In the genomic region with DNA sequence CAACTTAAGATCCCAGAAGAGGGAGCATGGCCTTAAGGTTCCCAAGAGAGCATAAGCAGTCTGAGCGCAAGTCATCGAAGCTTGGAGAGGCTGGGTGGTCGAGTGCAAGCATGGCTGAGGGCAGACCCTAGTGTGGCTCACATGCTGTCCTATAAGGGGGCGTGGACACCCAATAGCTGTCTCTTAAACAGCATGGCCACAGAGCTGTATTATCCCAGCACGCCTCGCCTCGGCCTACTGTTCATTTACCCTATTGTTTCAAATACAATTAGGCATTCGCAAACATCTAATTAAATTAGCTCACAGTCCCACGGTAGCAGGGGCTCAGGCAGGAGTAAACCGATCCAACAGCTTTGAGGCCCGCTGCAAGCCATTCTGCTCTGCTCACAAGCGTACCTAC, we compare ENCODE assay signal across 24 mouse cellular contexts. TPM values are rescaled to one million over a fixed set of nuclear protein-coding genes. Genes with fewer than 3 reads are reported as not detected.
DNase-seq lines count a peak whose midpoint lies in the region; ATAC-seq and TF ChIP-seq lines count a peak whose summit lies in the region.
"Had no signal": no experiment of that assay in that cellular context is flagged by ENCODE, and none has a peak within 500 bp of the region (broad histone marks: within the 10 kb centered on the region; RNA-seq: fewer than 3 reads in every experiment).

No protein-coding gene starts in this region.

- no peak for TF ChIP-seq CTCF in forebrain, postnatal 0 days (IDR thresholded peaks at IDR 0.05; ENCODE audit: low read depth)
- TF ChIP-seq CTCF in hindbrain, postnatal 0 days (IDR thresholded peaks at IDR 0.05; ENCODE audit: low read depth), result no peak

- H3K27me3 ChIP-seq in forebrain, embryonic 12.5 days, result no peaks in the 10 kb centered on the region
- H3K27me3 ChIP-seq in forebrain, postnatal 0 days (ENCODE audit: insufficient read depth, low read length), result no peaks in the 10 kb centered on the region
- H3K27me3 ChIP-seq in midbrain, embryonic 13.5 days, result no peaks in the 10 kb centered on the region
- H3K27me3 ChIP-seq in midbrain, embryonic 11.5 days (ENCODE audit: control insufficient read depth, insufficient read depth, low read length), result no peaks in the 10 kb centered on the region
- H3K27me3 ChIP-seq in forebrain, embryonic 14.5 days (replicated peaks; ENCODE audit: control insufficient read depth, insufficient read depth, low read length), result no peaks in the 10 kb centered on the region
- H3K27me3 ChIP-seq in hindbrain, postnatal 0 days (ENCODE audit: insufficient read depth, low read length), result no peaks in the 10 kb centered on the region
- H3K27me3 ChIP-seq: heart, embryonic 12.5 days; limb, embryonic 13.5 days; liver, embryonic 12.5 days; neural tube, embryonic 15.5 days had no signal

- peaks cover 23% of the 10 kb centered on the region for H3K4me1 ChIP-seq in forebrain, embryonic 12.5 days
- peaks cover 13% of the 10 kb centered on the region for H3K4me1 ChIP-seq in forebrain, postnatal 0 days (ENCODE audit: insufficient read depth)
- H3K4me1 ChIP-seq in midbrain, embryonic 13.5 days (replicated peaks), result peaks cover 24% of the 10 kb centered on the region
- H3K4me1 ChIP-seq in midbrain, embryonic 11.5 days (ENCODE audit: control insufficient read depth, insufficient read depth, low read length), result no peaks in the 10 kb centered on the region
- peaks cover 12% of the 10 kb centered on the region for H3K4me1 ChIP-seq in forebrain, embryonic 14.5 days (ENCODE audit: control insufficient read depth, insufficient read depth, low read length)
- no peaks in the 10 kb centered on the region for H3K4me1 ChIP-seq in hindbrain, postnatal 0 days (ENCODE audit: insufficient read depth, low read length)

- H3K9ac ChIP-seq in forebrain, embryonic 12.5 days, result no peak overlapping the region
- no peak overlapping the region for H3K9ac ChIP-seq in forebrain, postnatal 0 days
- H3K9ac ChIP-seq in midbrain, embryonic 13.5 days (replicated peaks), result no peak overlapping the region
- H3K9ac ChIP-seq in midbrain, embryonic 11.5 days (ENCODE audit: low read length), result no peak overlapping the region
- no peak overlapping the region for H3K9ac ChIP-seq in forebrain, embryonic 14.5 days (ENCODE audit: low read length)
- H3K9ac ChIP-seq in hindbrain, postnatal 0 days (replicated peaks; ENCODE audit: low read length), result no peak overlapping the region
- H3K9ac ChIP-seq: heart, embryonic 12.5 days; limb, embryonic 13.5 days; liver, embryonic 12.5 days; neural tube, embryonic 15.5 days had no signal

- H3K36me3 ChIP-seq in forebrain, embryonic 12.5 days (replicated peaks), result no peaks in the 10 kb centered on the region
- H3K36me3 ChIP-seq in forebrain, postnatal 0 days (ENCODE audit: insufficient read depth), result no peaks in the 10 kb centered on the region
- H3K36me3 ChIP-seq in midbrain, embryonic 13.5 days, result no peaks in the 10 kb centered on the region
- no peaks in the 10 kb centered on the region for H3K36me3 ChIP-seq in midbrain, embryonic 11.5 days (ENCODE audit: control insufficient read depth, insufficient read depth, low read length)
- H3K36me3 ChIP-seq in forebrain, embryonic 14.5 days (ENCODE audit: control insufficient read depth, insufficient read depth, low read length), result no peaks in the 10 kb centered on the region
- no peaks in the 10 kb centered on the region for H3K36me3 ChIP-seq in hindbrain, postnatal 0 days (ENCODE audit: insufficient read depth, low read length)
- H3K36me3 ChIP-seq: limb, embryonic 13.5 days; neural tube, embryonic 15.5 days had no signal

- 23% methylated on average over 12 of the region's 12 CpGs for WGBS in forebrain, embryonic 12.5 days
- 27% methylated on average over 12 of the region's 12 CpGs for WGBS in forebrain, postnatal 0 days
- 53% methylated on average over 12 of the region's 12 CpGs for WGBS in midbrain, embryonic 13.5 days
- WGBS in midbrain, embryonic 11.5 days, result 65% methylated on average over 12 of the region's 12 CpGs
- WGBS in forebrain, embryonic 14.5 days, result 15% methylated on average over 12 of the region's 12 CpGs
- WGBS in hindbrain, postnatal 0 days, result 44% methylated on average over 12 of the region's 12 CpGs

- ATAC-seq in forebrain, embryonic 12.5 days (ENCODE audit: low FRiP score), result peak; percentile 81
- ATAC-seq in forebrain, postnatal 0 days, result no peak
- ATAC-seq in midbrain, embryonic 13.5 days, result peak; percentile 53; the same call in 1 of the 2 replicates
- no peak for ATAC-seq in midbrain, embryonic 11.5 days (ENCODE audit: low FRiP score)
- ATAC-seq in forebrain, embryonic 14.5 days, result peak; percentile 57
- ATAC-seq in hindbrain, postnatal 0 days, result no peak
- ATAC-seq: CD4-positive, CD25-positive, alpha-beta regulatory T cell, adult 4 months; intestine, postnatal 0 days had no signal

- H3K4me3 ChIP-seq in forebrain, embryonic 12.5 days (replicated peaks), result no peak overlapping the region
- H3K4me3 ChIP-seq in forebrain, postnatal 0 days (ENCODE audit: low read depth, low read length), result no peak overlapping the region
- no peak overlapping the region for H3K4me3 ChIP-seq in midbrain, embryonic 13.5 days (replicated peaks)
- no peak overlapping the region for H3K4me3 ChIP-seq in midbrain, embryonic 11.5 days (ENCODE audit: low read depth, low read length)
- H3K4me3 ChIP-seq in forebrain, embryonic 14.5 days (ENCODE audit: low read depth, low read length), result no peak overlapping the region
- no peak overlapping the region for H3K4me3 ChIP-seq in hindbrain, postnatal 0 days (ENCODE audit: low read length)
- H3K4me3 ChIP-seq: heart, embryonic 12.5 days; layer of hippocampus, adult 2 months; limb, embryonic 13.5 days; liver, embryonic 12.5 days; neural tube, embryonic 15.5 days had no signal

- H3K4me2 ChIP-seq in forebrain, embryonic 12.5 days, result 0 out of 2 replicates have a peak overlapping the region, but pooled peaks have one; percentile 0
- no peak overlapping the region for H3K4me2 ChIP-seq in forebrain, postnatal 0 days (ENCODE audit: low read depth)
- no peak overlapping the region for H3K4me2 ChIP-seq in midbrain, embryonic 13.5 days (replicated peaks)
- no peak overlapping the region for H3K4me2 ChIP-seq in midbrain, embryonic 11.5 days
- H3K4me2 ChIP-seq in forebrain, embryonic 14.5 days (ENCODE audit: low read length), result no peak overlapping the region
- H3K4me2 ChIP-seq in hindbrain, postnatal 0 days (ENCODE audit: low read depth, low read length), result no peak overlapping the region
- H3K4me2 ChIP-seq: heart, embryonic 12.5 days; limb, embryonic 13.5 days; liver, embryonic 12.5 days; neural tube, embryonic 15.5 days had no signal

- H3K9me3 ChIP-seq in forebrain, embryonic 12.5 days, result no peaks in the 10 kb centered on the region
- no peaks in the 10 kb centered on the region for H3K9me3 ChIP-seq in forebrain, postnatal 0 days (ENCODE audit: low read length)
- H3K9me3 ChIP-seq in midbrain, embryonic 13.5 days, result 0 out of 2 replicates have a peak, but pooled peaks cover 2% of the 10 kb centered on the region
- no peaks in the 10 kb centered on the region for H3K9me3 ChIP-seq in midbrain, embryonic 11.5 days (ENCODE audit: control insufficient read depth, low read length)
- H3K9me3 ChIP-seq in forebrain, embryonic 14.5 days (replicated peaks; ENCODE audit: control insufficient read depth, low read length), result no peaks in the 10 kb centered on the region
- no peaks in the 10 kb centered on the region for H3K9me3 ChIP-seq in hindbrain, postnatal 0 days (ENCODE audit: low read length)
- H3K9me3 ChIP-seq: heart, embryonic 12.5 days; limb, embryonic 13.5 days; liver, embryonic 12.5 days; neural tube, embryonic 15.5 days had no signal

- no peak for DNase-seq in forebrain, postnatal 0 days
- DNase-seq in midbrain, embryonic 11.5 days (ENCODE audit: low spot score, missing footprints), result no peak
- peak; percentile 58 for DNase-seq in forebrain, embryonic 14.5 days (ENCODE audit: low spot score)
- DNase-seq in hindbrain, postnatal 0 days (ENCODE audit: low spot score), result peak; percentile 8
- DNase-seq in embryo, embryonic 10.5 days (ENCODE audit: low spot score), result no peak
- DNase-seq: adrenal gland, postnatal 36 days; cerebellum, adult 11 months; cerebellum, postnatal 10 days; gastrocnemius, postnatal 25 days; heart, adult 18-20 months; heart, postnatal 10 days; kidney, postnatal 25 days; layer of hippocampus, postnatal 36 days; lung, adult 18-20 months; lung, postnatal 10 days had no signal

- no peak overlapping the region for H3K27ac ChIP-seq in forebrain, embryonic 12.5 days
- H3K27ac ChIP-seq in forebrain, postnatal 0 days (ENCODE audit: low read depth, low read length), result no peak overlapping the region
- H3K27ac ChIP-seq in midbrain, embryonic 13.5 days, result no peak overlapping the region
- no peak overlapping the region for H3K27ac ChIP-seq in midbrain, embryonic 11.5 days (ENCODE audit: low read depth, low read length)
- H3K27ac ChIP-seq in forebrain, embryonic 14.5 days (ENCODE audit: low read depth, low read length), result no peak overlapping the region
- H3K27ac ChIP-seq in hindbrain, postnatal 0 days, result no peak overlapping the region
- H3K27ac ChIP-seq: layer of hippocampus, adult 2 months; limb, embryonic 13.5 days; liver, embryonic 12.5 days; neural tube, embryonic 15.5 days had no signal

RNA-seq across cellular contexts. Expression of a gene that starts 49.0 kb away (rescaled TPM):
- 6.7 and 6.9 TPM in 2 replicates for polyA plus RNA-seq in forebrain, embryonic 12.5 days (2016; fragmentation: Nextera tagmentation; extraction: Ambion mirVana)
- 2.4 and 3.5 TPM in 2 replicates for total RNA-seq in forebrain, postnatal 0 days (2014; rRNA removed)
- 1.8 and 2.0 TPM in 2 replicates for polyA plus RNA-seq in forebrain, postnatal 0 days (2015; fragmentation: Nextera tagmentation; extraction: Ambion mirVana)
- polyA plus RNA-seq in midbrain, embryonic 13.5 days (2015; fragmentation: Nextera tagmentation; extraction: Ambion mirVana), result 3.1 and 3.3 TPM in 2 replicates
- polyA plus RNA-seq in midbrain, embryonic 11.5 days (2014; fragmentation: Nextera tagmentation; extraction: Ambion mirVana), result 6.7 and 7.4 TPM in 2 replicates
- 2.4 and 3.2 TPM in 2 replicates for polyA plus RNA-seq in forebrain, embryonic 14.5 days (2014; fragmentation: Nextera tagmentation; extraction: Ambion mirVana)
- total RNA-seq in hindbrain, postnatal 0 days (2014; rRNA removed), result 8.9 and 9.8 TPM in 2 replicates
- 3.7 and 4.0 TPM in 2 replicates for polyA plus RNA-seq in hindbrain, postnatal 0 days (2015; fragmentation: Nextera tagmentation; extraction: Ambion mirVana)

Comparison
In these comparisons a context has a peak if more than half of its experiments do, and no peak if none do; other contexts are left out.
1. ATAC-seq: peak in forebrain, embryonic 12.5 days (single experiment), midbrain, embryonic 13.5 days (single experiment) and forebrain, embryonic 14.5 days (single experiment); none in forebrain, postnatal 0 days (single experiment), midbrain, embryonic 11.5 days (single experiment) and hindbrain, postnatal 0 days (single experiment).
2. DNase-seq: peak in forebrain, embryonic 14.5 days (single experiment) and hindbrain, postnatal 0 days (single experiment); none in forebrain, postnatal 0 days (single experiment), midbrain, embryonic 11.5 days (single experiment) and embryo, embryonic 10.5 days (single experiment).